Mouse (Mus musculus) erythroblast, embryonic 14.5 days (primary cell): ENCODE results near the gene Gm45213.

ENCODE experiments used
- GATA1 ChIP-seq: IDR thresholded peaks from 2 replicates; pipeline ENCODE4 v1.6.1; 2012; ENCODE audit warnings: low read length, inconsistent platforms, mixed read lengths
- TAL1 ChIP-seq: IDR thresholded peaks from 3 replicates; pipeline ENCODE4 v1.6.1; 2012; ENCODE audit warnings: low read length, inconsistent platforms, mixed read lengths

GRCm38 (mm10) chr7:66104531-66104930 is 61.1 kb downstream of the Gm45213 start:
- no peak for TF ChIP-seq GATA1
- no peak for TF ChIP-seq TAL1
